Mouse (Mus musculus): Measurements from ENCODE around the gene Azi2. TPM values are rescaled to one million over a fixed set of nuclear protein-coding genes. Genes with fewer than 3 reads are reported as not detected.

Gene Azi2
- 72.0 and 74.5 TPM in 2 replicates for polyA plus RNA-seq (2015; fragmentation: Nextera tagmentation; extraction: Ambion mirVana)

DNA sequence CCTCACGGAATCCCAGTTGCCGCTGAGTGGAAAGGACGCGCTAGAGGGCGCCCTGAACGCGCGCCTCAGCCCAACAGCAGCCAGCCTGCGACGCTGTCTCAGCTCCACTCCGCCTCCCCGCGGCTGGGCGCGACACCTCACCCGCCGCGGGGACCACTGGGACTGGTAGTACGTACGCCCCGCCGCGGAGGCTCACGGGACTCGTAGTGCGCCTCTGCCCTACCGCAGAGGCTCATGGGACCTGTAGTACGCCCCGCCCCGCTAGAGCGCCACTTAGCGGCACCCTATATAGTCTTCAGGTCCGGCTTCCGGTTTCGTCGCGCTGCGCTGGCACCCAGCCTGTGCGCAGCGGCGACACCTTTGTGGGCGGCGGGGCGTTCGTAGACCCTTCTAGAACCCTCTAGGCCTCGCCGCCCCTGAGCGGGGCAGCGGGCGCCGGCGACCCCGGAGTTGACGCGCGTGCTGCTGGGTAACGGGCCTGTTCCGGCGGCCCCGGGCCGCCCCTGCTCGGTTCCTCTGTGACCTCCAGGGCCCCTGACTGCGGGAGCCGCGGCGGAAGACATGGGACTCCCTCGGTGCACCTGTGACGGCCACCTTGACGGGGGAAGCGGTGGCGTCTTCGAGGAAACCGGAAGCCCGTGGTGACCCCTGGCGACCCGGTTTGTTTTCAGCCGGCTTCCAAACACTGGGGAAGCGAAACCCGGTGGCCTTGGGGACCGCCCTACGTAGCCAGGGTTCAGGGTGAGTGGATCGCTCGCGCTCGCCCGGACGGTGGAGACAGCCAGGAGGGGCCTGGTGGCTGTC lies at the start of gene Azi2:
Gene Azi2 (plus strand): TSS at position 282 of the 804 bp plus-strand sequence.
- Histone ChIP-seq H3K4me2 (replicated peaks; ENCODE audit: low read depth) (peak within 1 kb of the TSS; percentile 74), H3K4me1 (replicated peaks; ENCODE audit: control insufficient read depth, insufficient read depth, low read length) (no peaks in the 10 kb centered on the region), H3K27ac (ENCODE audit: low read depth, low read length) (peak within 1 kb of the TSS; percentile 98), H3K27me3 (replicated peaks; ENCODE audit: control insufficient read depth, insufficient read depth, low read length) (no peaks in the 10 kb centered on the region), H3K9me3 (ENCODE audit: control insufficient read depth) (no peaks in the 10 kb centered on the region), H3K36me3 (ENCODE audit: control insufficient read depth, insufficient read depth) (no peaks in the 10 kb centered on the region), H3K4me3 (ENCODE audit: low read depth, low read length) (peak within 1 kb of the TSS; percentile 89), H3K9ac (ENCODE audit: low read depth, low read length) (peak within 1 kb of the TSS; percentile 94)
- WGBS, result under 1% methylated on average over 84 of the region's 87 CpGs
- TF ChIP-seq CTCF (IDR thresholded peaks at IDR 0.05; ENCODE audit: low read depth), result peak; percentile 99
- ATAC-seq, result peak; percentile 98

DNA sequence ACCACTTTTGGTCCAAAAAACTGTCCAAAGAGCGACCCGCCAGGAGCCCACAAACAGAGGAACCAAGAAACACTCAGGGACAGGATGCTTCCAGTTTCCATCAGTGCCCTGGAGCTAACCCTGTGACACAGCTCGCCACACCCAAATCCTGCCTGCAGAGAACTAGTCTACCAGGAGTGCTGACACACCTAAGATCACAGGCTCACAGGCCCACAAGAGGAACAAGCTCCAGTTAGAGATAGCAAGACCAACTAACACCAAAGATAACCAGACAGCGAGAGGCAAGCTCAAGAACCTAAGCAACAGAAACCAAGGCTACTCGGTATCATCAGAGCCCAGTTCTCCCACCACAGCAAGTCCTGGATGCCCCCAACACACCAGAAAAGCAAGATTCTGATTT lies 43.7 kb upstream of the Azi2 start:
- no peaks in the 10 kb centered on the region for H3K36me3 ChIP-seq (ENCODE audit: control insufficient read depth, insufficient read depth)
- no peak for ATAC-seq
- no peaks in the 10 kb centered on the region for H3K27me3 ChIP-seq (replicated peaks; ENCODE audit: control insufficient read depth, insufficient read depth, low read length)
- WGBS, result 88% methylated on average over 5 of the region's 5 CpGs
- no peaks in the 10 kb centered on the region for H3K9me3 ChIP-seq (ENCODE audit: control insufficient read depth)
- H3K9ac ChIP-seq (ENCODE audit: low read depth, low read length), result no peak overlapping the region
- no peak overlapping the region for H3K4me2 ChIP-seq (replicated peaks; ENCODE audit: low read depth)
- no peak overlapping the region for H3K4me3 ChIP-seq (ENCODE audit: low read depth, low read length)
- H3K4me1 ChIP-seq (replicated peaks; ENCODE audit: control insufficient read depth, insufficient read depth, low read length), result no peaks in the 10 kb centered on the region
- TF ChIP-seq CTCF (IDR thresholded peaks at IDR 0.05; ENCODE audit: low read depth), result no peak
- no peak overlapping the region for H3K27ac ChIP-seq (ENCODE audit: low read depth, low read length)

DNA sequence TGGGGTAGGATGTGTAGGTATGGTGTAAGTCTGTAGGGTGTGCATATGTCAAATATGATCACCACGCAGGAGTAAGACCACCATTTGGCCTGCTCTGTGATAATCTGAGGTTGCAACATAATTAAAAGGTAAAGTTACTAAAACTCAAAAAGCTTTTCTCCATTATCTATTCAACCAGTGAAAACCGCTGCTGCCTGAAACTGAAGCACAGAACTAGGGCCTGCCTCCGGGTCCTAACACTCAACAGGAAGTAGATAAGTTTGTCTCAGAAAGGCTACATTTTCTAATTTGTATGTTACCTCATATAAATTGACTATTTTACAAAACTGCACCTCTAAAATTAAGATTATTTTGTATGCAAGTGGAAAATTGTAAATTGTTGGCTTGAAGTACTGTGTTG lies 38.8 kb upstream of the Azi2 start:
- H3K4me2 ChIP-seq (replicated peaks; ENCODE audit: low read depth), result no peak overlapping the region
- H3K27ac ChIP-seq (ENCODE audit: low read depth, low read length), result no peak overlapping the region
- H3K9ac ChIP-seq (ENCODE audit: low read depth, low read length), result no peak overlapping the region
- H3K36me3 ChIP-seq (ENCODE audit: control insufficient read depth, insufficient read depth), result no peaks in the 10 kb centered on the region
- no peaks in the 10 kb centered on the region for H3K27me3 ChIP-seq (replicated peaks; ENCODE audit: control insufficient read depth, insufficient read depth, low read length)
- H3K4me1 ChIP-seq (replicated peaks; ENCODE audit: control insufficient read depth, insufficient read depth, low read length), result no peaks in the 10 kb centered on the region
- WGBS, result 89% methylated on average over 3 of the region's 3 CpGs
- no peak for ATAC-seq
- no peak overlapping the region for H3K4me3 ChIP-seq (ENCODE audit: low read depth, low read length)
- H3K9me3 ChIP-seq (ENCODE audit: control insufficient read depth), result no peaks in the 10 kb centered on the region
- TF ChIP-seq CTCF (IDR thresholded peaks at IDR 0.05; ENCODE audit: low read depth), result no peak

DNA sequence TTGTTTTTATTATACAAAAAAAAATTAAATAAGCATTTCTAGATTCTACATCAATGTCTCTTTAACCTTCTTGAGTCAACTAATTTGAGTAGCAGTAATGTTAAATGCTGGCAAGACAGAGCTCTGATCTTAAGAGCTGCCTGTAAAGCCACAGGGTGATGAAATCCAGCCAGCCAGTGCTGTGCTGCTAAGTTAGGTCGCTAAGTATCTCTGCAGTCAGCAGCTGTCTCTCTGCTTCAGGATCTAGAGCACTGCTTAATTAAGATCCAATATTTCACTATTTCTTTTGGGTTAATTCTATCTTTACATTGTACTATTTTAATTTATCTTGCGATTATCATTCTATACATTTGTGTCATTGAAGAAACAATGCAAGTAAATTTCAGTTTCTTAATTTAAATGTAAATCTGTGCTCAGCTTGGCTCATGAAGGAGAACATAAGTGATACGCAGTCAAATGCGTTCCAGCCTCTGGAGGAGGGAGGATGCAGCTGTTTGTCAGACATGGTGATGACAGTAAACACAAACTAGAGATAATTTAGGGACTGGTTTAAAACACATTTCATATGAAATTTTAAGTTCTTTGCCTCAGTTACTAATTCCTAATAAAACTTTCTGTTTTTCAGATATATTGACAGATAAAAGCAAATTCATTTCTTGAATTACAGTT lies 36.9 kb upstream of the Azi2 start:
- no peak for ATAC-seq
- H3K27ac ChIP-seq (ENCODE audit: low read depth, low read length), result no peak overlapping the region
- H3K4me2 ChIP-seq (replicated peaks; ENCODE audit: low read depth), result no peak overlapping the region
- WGBS, result 61% methylated on average over 4 of the region's 4 CpGs
- no peak for TF ChIP-seq CTCF (IDR thresholded peaks at IDR 0.05; ENCODE audit: low read depth)
- H3K36me3 ChIP-seq (ENCODE audit: control insufficient read depth, insufficient read depth), result no peaks in the 10 kb centered on the region
- no peaks in the 10 kb centered on the region for H3K27me3 ChIP-seq (replicated peaks; ENCODE audit: control insufficient read depth, insufficient read depth, low read length)
- no peak overlapping the region for H3K9ac ChIP-seq (ENCODE audit: low read depth, low read length)
- H3K4me3 ChIP-seq (ENCODE audit: low read depth, low read length), result no peak overlapping the region
- no peaks in the 10 kb centered on the region for H3K9me3 ChIP-seq (ENCODE audit: control insufficient read depth)
- no peaks in the 10 kb centered on the region for H3K4me1 ChIP-seq (replicated peaks; ENCODE audit: control insufficient read depth, insufficient read depth, low read length)

DNA sequence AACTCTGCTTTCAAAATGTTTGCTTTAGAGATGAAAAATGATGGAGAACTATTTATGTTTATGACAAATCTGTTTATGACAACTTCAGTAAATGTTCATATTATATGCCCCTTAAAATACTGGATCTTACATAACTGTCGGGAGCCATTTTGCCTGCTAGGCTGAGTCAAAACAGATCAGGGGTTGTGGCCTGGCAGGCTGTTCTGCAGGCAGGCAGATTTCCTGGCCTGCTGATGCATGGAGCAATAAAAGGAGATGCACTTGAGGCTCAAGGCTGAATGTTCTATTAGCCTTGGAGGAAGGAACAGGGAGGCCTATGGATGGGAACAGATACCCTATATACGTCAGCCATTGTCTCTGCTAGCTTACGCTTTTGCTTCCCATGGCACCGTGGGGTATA lies 36.4 kb upstream of the Azi2 start:
- Histone ChIP-seq H3K9me3 (ENCODE audit: control insufficient read depth) (no peaks in the 10 kb centered on the region), H3K27me3 (replicated peaks; ENCODE audit: control insufficient read depth, insufficient read depth, low read length) (no peaks in the 10 kb centered on the region), H3K4me1 (replicated peaks; ENCODE audit: control insufficient read depth, insufficient read depth, low read length) (no peaks in the 10 kb centered on the region), H3K9ac (ENCODE audit: low read depth, low read length) (no peak overlapping the region), H3K4me2 (replicated peaks; ENCODE audit: low read depth) (no peak overlapping the region), H3K36me3 (ENCODE audit: control insufficient read depth, insufficient read depth) (no peaks in the 10 kb centered on the region), H3K27ac (ENCODE audit: low read depth, low read length) (no peak overlapping the region; the same call in 1 of the 2 replicates), H3K4me3 (ENCODE audit: low read depth, low read length) (no peak overlapping the region)
- TF ChIP-seq CTCF (IDR thresholded peaks at IDR 0.05; ENCODE audit: low read depth), result no peak
- no peak for ATAC-seq
- 66% methylated on average over 4 of the region's 4 CpGs for WGBS

DNA sequence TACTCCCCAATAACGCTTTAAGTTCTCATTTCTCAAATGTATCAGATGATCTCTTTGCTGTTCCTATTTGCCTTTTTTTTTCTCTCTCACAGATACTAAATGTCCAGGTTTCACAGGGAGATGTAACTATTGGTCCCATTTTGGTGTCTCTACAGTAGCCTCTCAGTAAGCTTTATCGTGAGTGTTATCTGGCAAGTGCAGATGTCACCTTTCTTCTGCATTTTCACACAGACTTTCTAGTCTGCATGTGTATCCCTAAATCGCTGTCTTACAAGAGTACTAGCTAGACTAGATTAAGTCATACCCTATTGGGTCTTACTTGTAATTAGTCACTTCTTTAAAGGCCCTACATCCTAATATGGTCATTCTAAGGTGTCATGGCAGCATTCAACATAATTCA lies 27.4 kb upstream of the Azi2 start:
- Histone ChIP-seq H3K4me2 (replicated peaks; ENCODE audit: low read depth) (no peak overlapping the region), H3K27me3 (replicated peaks; ENCODE audit: control insufficient read depth, insufficient read depth, low read length) (no peaks in the 10 kb centered on the region), H3K4me1 (replicated peaks; ENCODE audit: control insufficient read depth, insufficient read depth, low read length) (no peaks in the 10 kb centered on the region), H3K9ac (ENCODE audit: low read depth, low read length) (no peak overlapping the region), H3K9me3 (ENCODE audit: control insufficient read depth) (no peaks in the 10 kb centered on the region), H3K27ac (ENCODE audit: low read depth, low read length) (no peak overlapping the region), H3K36me3 (ENCODE audit: control insufficient read depth, insufficient read depth) (no peaks in the 10 kb centered on the region), H3K4me3 (ENCODE audit: low read depth, low read length) (no peak overlapping the region)
- 91% methylated on average over 3 of the region's 3 CpGs for WGBS
- no peak for ATAC-seq
- no peak for TF ChIP-seq CTCF (IDR thresholded peaks at IDR 0.05; ENCODE audit: low read depth)
